Mouse (Mus musculus) bone marrow macrophage, adult 2 months (primary cell): ENCODE measurements around the gene Tgfbr3.

Experiments
- CTCF ChIP-seq: IDR thresholded peaks from 2 replicates; pipeline ENCODE4 v1.5.1; 2012; ENCODE audit warnings: low read depth, mild to moderate bottlenecking, low read length, moderate library complexity
- POLR2A ChIP-seq: IDR thresholded peaks from 2 replicates; pipeline ENCODE4 v1.6.1; 2012; ENCODE audit warnings: mild to moderate bottlenecking, low read depth, low read length, borderline replicate concordance

GRCm38 (mm10) chr5:107151320-107151719, 138.1 kb downstream of the Tgfbr3 start:
- TF ChIP-seq POLR2A (no peak), CTCF (no peak)
